Mouse (Mus musculus) CH12.LX (cell line): ENCODE results near the gene Tlr9. TPM values are rescaled to one million over a fixed set of nuclear protein-coding genes. Genes with fewer than 3 reads are reported as not detected.

Source experiments
- DNase-seq: peaks from one replicate; pipeline ENCODE4 v3.0.0-alpha.2; 2013; ENCODE audit errors: extremely low read depth
- H3K27ac ChIP-seq: 2 replicates; pipeline ENCODE4 v1.5.1; 2012; ENCODE audit warnings: low read depth, mild to moderate bottlenecking, control low read depth, moderate library complexity; ENCODE audit not compliant: insufficient read depth
- H3K27me3 ChIP-seq: replicated peaks from 2 replicates; pipeline ENCODE3; 2012; ENCODE audit warnings: inconsistent platforms
- H3K36me3 ChIP-seq, 2 experiments: replicated peaks in 1 of 2; 2 replicates each; pipeline versions ENCODE3 to v1.6.1; 2012; ENCODE audit warnings: inconsistent platforms in 1 of 2, low read length in 1 of 2, mild to moderate bottlenecking in 1 of 2, mixed read lengths in 1 of 2, moderate library complexity in 1 of 2; ENCODE audit not compliant: control insufficient read depth in 1 of 2, insufficient read depth in 1 of 2
- H3K4me1 ChIP-seq, 2 experiments: 2 replicates each; pipeline ENCODE4 v1.6.1; 2012; ENCODE audit warnings: inconsistent platforms in 1 of 2, moderate library complexity in 1 of 2; ENCODE audit not compliant: insufficient read depth in 2 of 2, control insufficient read depth in 1 of 2
- H3K4me2 ChIP-seq: 2 replicates; pipeline ENCODE4 v1.6.1; 2012; ENCODE audit warnings: low read depth, mild to moderate bottlenecking, control low read depth; ENCODE audit not compliant: poor library complexity, insufficient read depth, severe bottlenecking
- H3K4me3 ChIP-seq, 3 experiments: fragments of 150-350 bp in 1 of 3; sonication (generic) in 1 of 3; replicated peaks in 1 of 3; 2 replicates each; pipeline versions ENCODE3 to v1.5.1; 2011 to 2012; ENCODE audit warnings: low read depth in 2 of 3, low read length in 2 of 3, mild to moderate bottlenecking in 2 of 3, moderate library complexity in 2 of 3, control low read depth in 1 of 3, improper control_type of control experiment in 1 of 3, inconsistent platforms in 1 of 3, mixed read lengths in 1 of 3; ENCODE audit not compliant: poor library complexity in 1 of 3
- H3K79me2 ChIP-seq: replicated peaks from 2 replicates; pipeline ENCODE4 v1.6.1; 2012; ENCODE audit warnings: mild to moderate bottlenecking, moderate library complexity; ENCODE audit not compliant: control insufficient read depth, poor library complexity, insufficient read depth, severe bottlenecking; ENCODE audit errors: extremely low read depth
- H3K9ac ChIP-seq: 2 replicates; pipeline ENCODE4 v1.6.1; 2012; ENCODE audit warnings: low read depth, mild to moderate bottlenecking, control low read depth, moderate library complexity; ENCODE audit not compliant: insufficient read depth
- H3K9me3 ChIP-seq: replicated peaks from 2 replicates; pipeline ENCODE3; 2012; ENCODE audit warnings: low read length, inconsistent platforms, mixed read lengths
- BHLHE40 ChIP-seq: IDR thresholded peaks from 2 replicates; pipeline ENCODE4 v1.6.1; 2011; ENCODE audit warnings: mild to moderate bottlenecking, low read depth, low read length, improper control_type of control experiment
- CHD1 ChIP-seq: IDR thresholded peaks from 2 replicates; pipeline ENCODE4 v1.6.1; 2012; ENCODE audit warnings: low read depth, low read length, improper control_type of control experiment, inconsistent platforms
- CHD2 ChIP-seq: IDR thresholded peaks from 2 replicates; pipeline ENCODE4 v1.6.1; 2011; ENCODE audit warnings: low read length, improper control_type of control experiment
- CTCF ChIP-seq, 2 experiments: IDR thresholded peaks in 1 of 2; conservative IDR thresholded peaks in 1 of 2; 2 replicates each; pipeline ENCODE4 v1.5.1; 2011 to 2012; ENCODE audit warnings: low read depth in 2 of 2, low read length in 2 of 2, improper control_type of control experiment in 1 of 2, inconsistent platforms in 1 of 2, mild to moderate bottlenecking in 1 of 2, moderate library complexity in 1 of 2
- E2F4 ChIP-seq: IDR thresholded peaks from 2 replicates; pipeline ENCODE4 v1.6.1; 2011; ENCODE audit warnings: low read depth, low read length, improper control_type of control experiment; ENCODE audit not compliant: insufficient replicate concordance
- ELF1 ChIP-seq: IDR thresholded peaks from 2 replicates; pipeline ENCODE4 v1.6.1; 2014; ENCODE audit warnings: low read depth, mild to moderate bottlenecking, inconsistent platforms, low read length, improper control_type of control experiment
- EP300 ChIP-seq: IDR thresholded peaks from 2 replicates; pipeline ENCODE4 v1.6.1; 2011; ENCODE audit warnings: low read length, improper control_type of control experiment
- ETS1 ChIP-seq: conservative IDR thresholded peaks from 2 replicates; pipeline ENCODE4 v1.6.1; 2012; ENCODE audit warnings: low read depth, mild to moderate bottlenecking, inconsistent platforms, low read length, improper control_type of control experiment, moderate library complexity
- GABPA ChIP-seq: IDR thresholded peaks from 2 replicates; pipeline ENCODE4 v1.6.1; 2012; ENCODE audit warnings: low read depth, low read length, improper control_type of control experiment, inconsistent platforms; ENCODE audit not compliant: insufficient replicate concordance
- HCFC1 ChIP-seq: IDR thresholded peaks from 2 replicates; pipeline ENCODE4 v1.6.1; 2012; ENCODE audit warnings: low read depth, mild to moderate bottlenecking, inconsistent platforms, low read length, improper control_type of control experiment
- IRF4 ChIP-seq: IDR thresholded peaks from 2 replicates; pipeline ENCODE4 v1.6.1; 2014; ENCODE audit warnings: low read depth, mild to moderate bottlenecking, inconsistent platforms, low read length, improper control_type of control experiment
- JUND ChIP-seq: conservative IDR thresholded peaks from 2 replicates; pipeline ENCODE4 v1.6.1; 2011; ENCODE audit warnings: low read depth, low read length, improper control_type of control experiment
- KAT2A ChIP-seq: IDR thresholded peaks from 2 replicates; pipeline ENCODE4 v1.6.1; 2012; ENCODE audit warnings: low read length, improper control_type of control experiment, inconsistent platforms; ENCODE audit not compliant: insufficient replicate concordance
- MAFK ChIP-seq: IDR thresholded peaks from 2 replicates; pipeline ENCODE4 v1.6.1; 2011; ENCODE audit warnings: low read length, improper control_type of control experiment; ENCODE audit not compliant: insufficient replicate concordance
- MAX ChIP-seq: IDR thresholded peaks from 2 replicates; pipeline ENCODE4 v1.6.1; 2011; ENCODE audit warnings: low read length, improper control_type of control experiment
- MAZ ChIP-seq: IDR thresholded peaks from 2 replicates; pipeline ENCODE4 v1.6.1; 2012; ENCODE audit warnings: low read depth, mild to moderate bottlenecking, inconsistent platforms, low read length, improper control_type of control experiment, moderate library complexity
- MXI1 ChIP-seq: IDR thresholded peaks from 2 replicates; pipeline ENCODE4 v1.6.1; 2011; ENCODE audit warnings: mild to moderate bottlenecking, low read depth, low read length, improper control_type of control experiment
- MYC ChIP-seq: IDR thresholded peaks from 2 replicates; pipeline ENCODE4 v1.6.1; 2011; ENCODE audit warnings: low read depth, mild to moderate bottlenecking, improper control_type of control experiment, low read length
- NELFE ChIP-seq: IDR thresholded peaks from 2 replicates; pipeline ENCODE4 v1.6.1; 2011; ENCODE audit warnings: low read depth, low read length, improper control_type of control experiment
- NRF1 ChIP-seq: IDR thresholded peaks from 2 replicates; pipeline ENCODE4 v1.6.1; 2014; ENCODE audit warnings: low read depth, mild to moderate bottlenecking, inconsistent platforms, low read length, improper control_type of control experiment, moderate library complexity
- PAX5 ChIP-seq: IDR thresholded peaks from 2 replicates; pipeline ENCODE4 v1.6.1; 2012; ENCODE audit warnings: low read length, inconsistent platforms, mixed read lengths
- POLR2A ChIP-seq: IDR thresholded peaks from 2 replicates; pipeline ENCODE4 v1.6.1; 2011; ENCODE audit warnings: low read depth, mild to moderate bottlenecking, improper control_type of control experiment, low read length
- POLR2AphosphoS2 ChIP-seq: IDR thresholded peaks from 2 replicates; pipeline ENCODE4 v1.6.1; 2011; ENCODE audit warnings: low read depth, low read length, improper control_type of control experiment
- RCOR1 ChIP-seq: conservative IDR thresholded peaks from 2 replicates; pipeline ENCODE4 v1.6.1; 2012; ENCODE audit warnings: low read depth, mild to moderate bottlenecking, inconsistent platforms, low read length, improper control_type of control experiment
- SIN3A ChIP-seq: IDR thresholded peaks from 2 replicates; pipeline ENCODE4 v1.6.1; 2012; ENCODE audit warnings: low read length, improper control_type of control experiment, inconsistent platforms
- SMC3 ChIP-seq: IDR thresholded peaks from 2 replicates; pipeline ENCODE4 v1.6.1; 2011; ENCODE audit warnings: low read depth, low read length, improper control_type of control experiment
- TBP ChIP-seq: conservative IDR thresholded peaks from 2 replicates; pipeline ENCODE4 v1.6.1; 2011; ENCODE audit warnings: low read depth, low read length, improper control_type of control experiment
- TCF12 ChIP-seq: IDR thresholded peaks from 2 replicates; pipeline ENCODE4 v1.6.1; 2014; ENCODE audit warnings: low read depth, mild to moderate bottlenecking, inconsistent platforms, low read length, improper control_type of control experiment
- UBTF ChIP-seq: IDR thresholded peaks from 2 replicates; pipeline ENCODE4 v1.6.1; 2012; ENCODE audit warnings: low read depth, mild to moderate bottlenecking, inconsistent platforms, low read length, improper control_type of control experiment, moderate library complexity
- USF2 ChIP-seq: conservative IDR thresholded peaks from 2 replicates; pipeline ENCODE4 v1.6.1; 2011; ENCODE audit warnings: low read depth, low read length, improper control_type of control experiment
- ZC3H11A ChIP-seq: IDR thresholded peaks from 2 replicates; pipeline ENCODE4 v1.6.1; 2012; ENCODE audit warnings: low read depth, mild to moderate bottlenecking, inconsistent platforms, low read length, improper control_type of control experiment
- ZKSCAN1 ChIP-seq: IDR thresholded peaks from 2 replicates; pipeline ENCODE4 v1.6.1; 2012; ENCODE audit warnings: low read depth, inconsistent platforms, low read length, improper control_type of control experiment, borderline replicate concordance
- ZMIZ1 ChIP-seq: IDR thresholded peaks from 2 replicates; pipeline ENCODE4 v1.6.1; 2012; ENCODE audit warnings: low read depth, mild to moderate bottlenecking, inconsistent platforms, low read length, improper control_type of control experiment
- ZNF384 ChIP-seq: IDR thresholded peaks from 2 replicates; pipeline ENCODE4 v1.6.1; 2012; ENCODE audit warnings: low read depth, low read length, improper control_type of control experiment, inconsistent platforms
- dilution Hi-C: fragments of 300-500 bp; cut with MboI; formaldehyde crosslinking; loops from 2 replicates; pipeline ENCODE4 v1.14.3; 2020; ENCODE audit warnings: low sequenced_read_pairs; ENCODE audit not compliant: extremely low pct_unique_long_range_greater_than_20kb, extremely low pct_ligation_motif_present
- in situ Hi-C: fragments of 300-500 bp; cut with MboI; formaldehyde crosslinking; loops from 3 replicates; pipeline ENCODE4 v1.14.3; 2019; ENCODE audit warnings: low sequenced_read_pairs, low pct_ligation_motif_present, low pct_unique_long_range_greater_than_20kb, mixed read lengths
- polyA plus RNA-seq: library from polyadenylated mRNA; unstranded; fragments of >175 nt; gene quantifications from 2 replicates; pipeline ENCODE4 v1.2.1, GENCODE M21; 2012; ENCODE audit warnings: low read depth; ENCODE audit not compliant: insufficient read length
- total RNA-seq, 2 experiments: library from RNA; depleted of rRNA; stranded (reverse); fragments of 300-350 nt in 1 of 2; fragments of >200 nt in 1 of 2; gene quantifications; 2 replicates each; pipeline ENCODE4 v1.2.3; 2012 to 2014

Gene Tlr9
- total and polyA plus RNA-seq, 3 experiments: 1.0 to 12.5 (median 1.4) TPM

DNA sequence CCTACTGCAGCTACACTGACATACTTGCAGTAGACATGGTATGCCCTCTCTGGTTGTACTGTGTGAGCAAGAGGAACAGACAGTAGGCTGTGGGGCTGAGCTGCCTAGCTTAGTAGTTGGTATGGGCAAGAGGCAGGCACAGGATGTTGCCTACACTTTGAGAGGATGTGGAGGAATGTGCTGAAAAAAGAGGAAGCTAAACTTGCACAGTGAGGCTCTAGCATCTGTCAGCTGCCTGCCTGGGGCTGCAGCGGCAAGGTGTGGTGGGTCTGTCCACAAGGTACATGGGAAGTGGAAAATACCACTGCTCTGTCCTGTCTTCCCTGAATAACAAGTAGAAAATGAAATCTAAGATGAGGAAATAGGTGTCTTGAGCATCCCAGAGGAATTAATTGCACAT, 29.4 kb upstream of the Tlr9 start:
- dilution Hi-C loops (no loop called here), in situ Hi-C loops (no loop called here)
- Histone ChIP-seq H3K27ac (peak overlapping the region; percentile 69), H3K4me3 (no peak overlapping the region), H3K79me2 (peaks cover 5% of the 10 kb centered on the region; the same call in 1 of the 2 replicates), H3K9ac (no peak overlapping the region), H3K9me3 (no peaks in the 10 kb centered on the region), H3K36me3 (peaks cover 70 to 85% of the 10 kb centered on the region in 2 experiments), H3K4me2 (no peak overlapping the region), H3K4me1 (peaks cover 18 to 59% of the 10 kb centered on the region in 2 experiments), H3K27me3 (no peaks in the 10 kb centered on the region)
- no peak for TF ChIP-seq RCOR1
- peak; percentile 16; the same call in 1 of the 2 replicates for TF ChIP-seq ELF1
- no peak for TF ChIP-seq MAZ
- 0 out of 2 replicates have a peak, but pooled peaks have one; percentile 16 for TF ChIP-seq BHLHE40
- no peak for TF ChIP-seq UBTF
- no peak for TF ChIP-seq MYC
- no peak for TF ChIP-seq E2F4
- peak; percentile 19; the same call in 1 of the 2 replicates for TF ChIP-seq SMC3
- TF ChIP-seq USF2: no peak
- no peak for TF ChIP-seq ZC3H11A
- TF ChIP-seq NELFE: no peak
- no peak for TF ChIP-seq KAT2A
- TF ChIP-seq ZKSCAN1: no peak
- no peak for TF ChIP-seq HCFC1
- peak; percentile 79 for TF ChIP-seq EP300
- TF ChIP-seq ZMIZ1: no peak
- peak; percentile 23; the same call in 1 of the 2 replicates for TF ChIP-seq ETS1
- TF ChIP-seq POLR2AphosphoS2: no peak
- TF ChIP-seq SIN3A: peak; percentile 59; the same call in 1 of the 2 replicates
- TF ChIP-seq MAX: peak; percentile 39; the same call in 1 of the 2 replicates
- TF ChIP-seq IRF4: peak; percentile 34; the same call in 1 of the 2 replicates
- no peak; the same call in 1 of the 2 replicates for TF ChIP-seq MXI1
- TF ChIP-seq TCF12: peak; percentile 20; the same call in 1 of the 2 replicates
- TF ChIP-seq MAFK: no peak
- no peak for TF ChIP-seq CTCF (conservative IDR thresholded peaks at IDR 0.05 in 1 of 2, IDR thresholded peaks at IDR 0.05 in 1 of 2; ENCODE audit: low read depth in 2 of 2, low read length in 2 of 2)
- no peak for TF ChIP-seq GABPA
- no peak for TF ChIP-seq PAX5
- peak; percentile 52; the same call in 1 of the 2 replicates for TF ChIP-seq TBP
- no peak for TF ChIP-seq CHD1
- no peak for TF ChIP-seq NRF1
- TF ChIP-seq POLR2A: 0 out of 2 replicates have a peak, but pooled peaks have one; percentile 12
- peak; percentile 29; the same call in 1 of the 2 replicates for TF ChIP-seq CHD2
- no peak for TF ChIP-seq JUND
- TF ChIP-seq ZNF384: no peak
- peak; percentile 80 for DNase-seq
